Mouse (Mus musculus): Measurements from ENCODE around the gene Khdc3. TPM values are rescaled to one million over a fixed set of nuclear protein-coding genes. Genes with fewer than 3 reads are reported as not detected.
"Not testable (repeated sequence)": the region's sequence is repeated elsewhere in the genome, so short reads cannot be mapped to it uniquely, and the experiment has no call there.

Gene Khdc3
- total RNA-seq (2014; fragmentation: Nextera tagmentation), result 1.6 and 7.0 TPM in 2 replicates
- total RNA-seq (2017), result 1.8 TPM in 1 of 2 replicates, not detected in the other

GRCm38 (mm10) chr9:73101536-73101935 is at the start of gene Khdc3:
Khdc3 (plus strand) TSS chr9:73101836.
- ATAC-seq (replicated peaks; ENCODE audit: poor library complexity, severe bottlenecking), result no peak

GRCm38 (mm10) chr9:73055441-73055911 is 46.2 kb upstream of the Khdc3 start:
- ATAC-seq (replicated peaks; ENCODE audit: poor library complexity, severe bottlenecking), result no peak

DNA sequence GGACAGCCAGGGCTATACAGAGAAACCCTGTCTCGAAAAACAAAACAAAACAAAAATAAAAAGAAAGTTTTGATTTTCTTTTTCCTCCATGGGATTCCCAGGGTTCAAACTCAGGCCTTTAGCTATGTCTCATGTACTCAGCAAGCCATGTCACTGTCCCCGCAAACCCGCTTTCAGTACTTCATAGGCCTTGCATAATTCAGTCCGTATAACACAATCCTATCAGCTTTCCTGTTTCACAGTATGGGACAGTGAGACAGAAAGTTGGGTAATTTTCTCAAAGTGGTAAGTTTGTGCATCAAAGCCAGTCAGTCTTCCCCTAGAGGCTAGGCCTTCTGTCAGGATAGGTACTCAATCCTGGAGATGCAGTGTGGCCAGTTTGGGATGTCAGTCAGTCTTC is 42.4 kb upstream of the Khdc3 start:
- peak; percentile 64 for ATAC-seq (replicated peaks; ENCODE audit: poor library complexity, severe bottlenecking)

DNA sequence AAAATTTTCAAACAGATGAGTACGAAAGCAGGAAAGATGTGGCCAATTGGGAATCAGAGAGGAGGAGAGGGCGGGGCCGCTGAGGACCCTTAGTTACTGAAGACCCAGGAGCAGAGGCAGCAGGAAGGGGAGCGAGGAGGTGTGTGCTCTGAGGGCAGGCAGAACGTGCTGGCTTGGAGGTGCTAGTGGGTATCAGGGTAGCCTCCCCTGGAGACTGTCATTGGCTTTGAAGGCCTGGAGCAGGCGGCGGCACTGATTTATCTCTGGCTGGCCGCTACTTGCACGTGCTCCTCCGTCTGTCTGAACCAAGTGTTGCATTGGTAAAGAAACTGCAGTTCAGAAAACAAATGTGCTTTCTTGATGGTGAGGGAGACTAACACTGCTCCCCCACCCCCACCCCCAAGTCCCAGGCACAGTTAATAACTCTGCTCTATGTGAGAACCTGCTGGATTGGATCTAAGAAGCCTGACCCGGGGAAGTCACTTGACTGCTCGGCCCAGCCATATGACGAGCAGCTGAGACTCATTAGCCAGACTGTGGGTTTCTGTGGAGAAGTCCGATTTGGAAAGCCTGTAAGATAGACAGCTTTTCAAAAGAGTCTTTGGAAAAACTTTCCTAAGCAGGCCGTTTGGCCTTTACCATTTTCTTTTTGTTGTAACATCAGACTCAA is 37.9 kb upstream of the Khdc3 start:
- no peak for ATAC-seq (replicated peaks; ENCODE audit: poor library complexity, severe bottlenecking)

GRCm38 (mm10) chr9:73067086-73067485 is 34.5 kb upstream of the Khdc3 start:
- ATAC-seq (replicated peaks; ENCODE audit: poor library complexity, severe bottlenecking), result peak; percentile 20; the same call in 1 of the 2 replicates

- ATAC-seq (replicated peaks; ENCODE audit: poor library complexity, severe bottlenecking), result no peak; the same call in 1 of the 2 replicates
Measured at GRCm38 (mm10) chr9:73068230-73068679, 33.4 kb upstream of the Khdc3 start.

GRCm38 (mm10) chr9:73068688-73069087 is 32.9 kb upstream of the Khdc3 start:
- peak; percentile 38 for ATAC-seq (replicated peaks; ENCODE audit: poor library complexity, severe bottlenecking)

GRCm38 (mm10) chr9:73070971-73071659 is 30.5 kb upstream of the Khdc3 start:
- ATAC-seq (replicated peaks; ENCODE audit: poor library complexity, severe bottlenecking), result peak; percentile 52

DNA sequence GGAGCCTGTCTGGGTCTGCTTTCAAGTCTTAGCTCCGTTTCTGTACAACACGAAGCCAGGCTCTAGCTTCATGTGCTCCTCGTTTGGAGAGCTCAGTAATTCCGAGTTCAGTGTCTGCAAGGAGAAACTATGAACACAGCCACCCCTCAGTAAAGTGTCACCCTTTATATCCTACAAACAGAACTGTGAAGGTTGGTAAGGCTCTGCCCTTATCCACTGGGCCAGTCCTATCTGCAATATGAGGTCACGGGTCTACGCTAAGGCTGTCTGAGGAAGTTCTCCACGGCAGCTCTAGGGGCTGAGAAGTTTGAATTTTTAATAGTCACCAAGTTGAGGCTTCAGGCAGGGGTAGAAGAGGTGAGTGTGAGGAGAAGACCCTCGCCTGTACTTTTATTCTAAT is 29.2 kb upstream of the Khdc3 start:
- ATAC-seq (replicated peaks; ENCODE audit: poor library complexity, severe bottlenecking), result peak; percentile 31

- peak; percentile 48 for ATAC-seq (replicated peaks; ENCODE audit: poor library complexity, severe bottlenecking)
Measured at GRCm38 (mm10) chr9:73073169-73073568, 28.5 kb upstream of the Khdc3 start.

DNA sequence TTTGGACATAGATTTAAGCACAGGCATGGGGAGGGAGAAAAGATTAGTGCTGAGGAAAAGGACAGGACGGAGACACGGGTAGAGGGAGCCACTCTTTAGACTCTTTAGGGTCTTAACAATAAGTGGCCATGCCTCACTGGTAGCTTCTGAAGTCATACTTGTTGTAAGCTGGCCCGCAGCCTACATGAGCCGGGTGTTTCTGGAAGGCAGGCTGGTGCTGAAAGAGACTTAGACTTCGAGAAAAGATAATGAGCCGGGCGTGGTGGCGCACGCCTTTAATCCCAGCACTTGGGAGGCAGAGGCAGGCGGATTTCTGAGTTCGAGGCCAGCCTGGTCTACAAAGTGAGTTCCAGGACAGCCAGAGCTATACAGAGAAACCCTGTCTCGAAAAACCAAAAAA is 22.3 kb upstream of the Khdc3 start:
- not testable (repeated sequence) for ATAC-seq (replicated peaks; ENCODE audit: poor library complexity, severe bottlenecking)

- ATAC-seq (replicated peaks; ENCODE audit: poor library complexity, severe bottlenecking), result no peak
Measured at GRCm38 (mm10) chr9:73079801-73080325, 21.8 kb upstream of the Khdc3 start.

GRCm38 (mm10) chr9:73082291-73083000 is 19.2 kb upstream of the Khdc3 start:
- ATAC-seq (replicated peaks; ENCODE audit: poor library complexity, severe bottlenecking), result no peak

GRCm38 (mm10) chr9:73083956-73084355 is 17.7 kb upstream of the Khdc3 start:
- peak; percentile 15 for ATAC-seq (replicated peaks; ENCODE audit: poor library complexity, severe bottlenecking)

GRCm38 (mm10) chr9:73085845-73086244 is 15.8 kb upstream of the Khdc3 start:
- peak; percentile 29 for ATAC-seq (replicated peaks; ENCODE audit: poor library complexity, severe bottlenecking)

DNA sequence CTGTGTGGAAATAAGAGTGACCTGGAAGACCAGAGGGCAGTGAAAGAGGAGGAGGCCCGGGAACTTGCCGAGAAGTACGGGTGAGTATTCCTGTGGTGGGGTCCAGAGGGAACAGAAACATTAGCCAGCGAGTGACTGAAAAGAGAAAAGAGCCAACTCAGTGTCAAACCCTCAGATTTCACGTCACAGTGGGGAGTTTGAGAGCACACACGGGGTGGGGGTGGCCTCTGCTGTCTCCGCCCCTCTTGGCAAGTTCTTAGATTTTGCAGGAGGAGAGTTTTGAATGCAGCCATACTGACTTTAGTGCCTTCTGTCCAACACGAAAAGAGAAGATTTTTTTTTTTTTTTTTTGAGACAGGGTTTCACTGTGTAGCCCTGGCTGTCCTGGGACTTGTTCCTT is 14.5 kb upstream of the Khdc3 start:
- ATAC-seq (replicated peaks; ENCODE audit: poor library complexity, severe bottlenecking), result peak; percentile 30

- ATAC-seq (replicated peaks; ENCODE audit: poor library complexity, severe bottlenecking), result no peak
Measured at GRCm38 (mm10) chr9:73087581-73087980, 14.1 kb upstream of the Khdc3 start.

GRCm38 (mm10) chr9:73089222-73089920 is 12.3 kb upstream of the Khdc3 start:
- peak; percentile 69 for ATAC-seq (replicated peaks; ENCODE audit: poor library complexity, severe bottlenecking)

- ATAC-seq (replicated peaks; ENCODE audit: poor library complexity, severe bottlenecking), result no peak
Measured at GRCm38 (mm10) chr9:73090121-73090520, 11.5 kb upstream of the Khdc3 start.

- no peak for ATAC-seq (replicated peaks; ENCODE audit: poor library complexity, severe bottlenecking)
Measured at GRCm38 (mm10) chr9:73091747-73092146, 9.9 kb upstream of the Khdc3 start.
